ENCODE assay signal across 9 mouse cellular contexts in genomic region chr5:125151872-125152534, GRCm38 (mm10). TPM values are rescaled to one million over a fixed set of nuclear protein-coding genes. Genes with fewer than 3 reads are reported as not detected.
DNase-seq lines count a peak whose midpoint lies in the region; ATAC-seq lines count a peak whose summit lies in the region.
"Had no signal": no experiment of that assay in that cellular context is flagged by ENCODE, and none has a peak within 500 bp of the region (broad histone marks: within the 10 kb centered on the region; RNA-seq: fewer than 3 reads in every experiment).

No protein-coding gene starts in this region.

- peak; percentile 60 for ATAC-seq in forebrain, embryonic 16.5 days
- ATAC-seq in limb, embryonic 11.5 days (ENCODE audit: insufficient number of reproducible peaks, low FRiP score, low TSS enrichment, low read depth) = peak; percentile 28
- ATAC-seq in neural tube, embryonic 12.5 days (ENCODE audit: low FRiP score, low read depth) = peak; percentile 89
- no peak for ATAC-seq in cerebellum, adult (ENCODE audit: insufficient number of reproducible peaks, low FRiP score, low TSS enrichment)

- peak overlapping the region; percentile 52 for H3K9ac ChIP-seq in forebrain, embryonic 16.5 days (replicated peaks; ENCODE audit: low read depth, low read length)
- peak overlapping the region; percentile 40 for H3K9ac ChIP-seq in limb, embryonic 11.5 days (ENCODE audit: low read length)
- peak overlapping the region; percentile 26 for H3K9ac ChIP-seq in neural tube, embryonic 12.5 days

- H3K9me3 ChIP-seq in heart, embryonic 10.5 days = no peaks in the 10 kb centered on the region
- H3K9me3 ChIP-seq in forebrain, embryonic 16.5 days (ENCODE audit: control insufficient read depth, low read length) = no peaks in the 10 kb centered on the region
- H3K9me3 ChIP-seq in limb, embryonic 11.5 days (ENCODE audit: control insufficient read depth, low read length) = no peaks in the 10 kb centered on the region
- H3K9me3 ChIP-seq in neural tube, embryonic 12.5 days = no peaks in the 10 kb centered on the region

- peak overlapping the region; percentile 16 for H3K4me2 ChIP-seq in forebrain, embryonic 16.5 days (ENCODE audit: low read length)
- H3K4me2 ChIP-seq in limb, embryonic 11.5 days (ENCODE audit: low read depth, severe bottlenecking) = peak overlapping the region; percentile 35
- H3K4me2 ChIP-seq in neural tube, embryonic 12.5 days (replicated peaks) = peak overlapping the region; percentile 52

- peak overlapping the region; percentile 88 for H3K27ac ChIP-seq in heart, embryonic 10.5 days
- peak overlapping the region; percentile 97 for H3K27ac ChIP-seq in forebrain, embryonic 16.5 days (ENCODE audit: low read length)
- peak overlapping the region; percentile 85 for H3K27ac ChIP-seq in limb, embryonic 11.5 days (replicated peaks; ENCODE audit: low read depth, low read length)
- H3K27ac ChIP-seq in neural tube, embryonic 12.5 days = peak overlapping the region; percentile 95

- peak overlapping the region; percentile 41 for H3K4me3 ChIP-seq in heart, embryonic 10.5 days
- no peak overlapping the region for H3K4me3 ChIP-seq in forebrain, embryonic 16.5 days (replicated peaks; ENCODE audit: low read length)
- no peak overlapping the region for H3K4me3 ChIP-seq in limb, embryonic 11.5 days (ENCODE audit: low read depth, low read length)
- no peak overlapping the region for H3K4me3 ChIP-seq in neural tube, embryonic 12.5 days

- 16% methylated on average over 17 of the region's 17 CpGs for WGBS in heart, embryonic 10.5 days
- 9% methylated on average over 17 of the region's 17 CpGs for WGBS in forebrain, embryonic 16.5 days
- WGBS in limb, embryonic 11.5 days = 13% methylated on average over 17 of the region's 17 CpGs
- WGBS in neural tube, embryonic 12.5 days = 6% methylated on average over 17 of the region's 17 CpGs

- H3K4me1 ChIP-seq in heart, embryonic 10.5 days = peaks cover 93% of the 10 kb centered on the region
- peaks cover 100% of the 10 kb centered on the region for H3K4me1 ChIP-seq in forebrain, embryonic 16.5 days (replicated peaks; ENCODE audit: control insufficient read depth, insufficient read depth, low read length)
- peaks cover 67% of the 10 kb centered on the region for H3K4me1 ChIP-seq in limb, embryonic 11.5 days (ENCODE audit: control insufficient read depth, insufficient read depth, low read length)
- H3K4me1 ChIP-seq in neural tube, embryonic 12.5 days = peaks cover 98% of the 10 kb centered on the region

- H3K36me3 ChIP-seq in heart, embryonic 10.5 days = 0 out of 2 replicates have a peak, but pooled peaks cover 3% of the 10 kb centered on the region
- no peaks in the 10 kb centered on the region for H3K36me3 ChIP-seq in forebrain, embryonic 16.5 days (ENCODE audit: control insufficient read depth, insufficient read depth)
- no peaks in the 10 kb centered on the region for H3K36me3 ChIP-seq in limb, embryonic 11.5 days (ENCODE audit: control insufficient read depth, insufficient read depth, low read length)
- H3K36me3 ChIP-seq in neural tube, embryonic 12.5 days = no peaks in the 10 kb centered on the region
- H3K36me3 ChIP-seq: G1E had no signal

- DNase-seq in heart, embryonic 10.5 days (ENCODE audit: low spot score) = peak; percentile 85
- no peak for DNase-seq in heart, adult 8-10 months (ENCODE audit: low spot score)
- peak; percentile 83 for DNase-seq in NIH3T3 (ENCODE audit: low read depth)
- DNase-seq in limb, embryonic 11.5 days (ENCODE audit: low spot score) = peak; percentile 79
- DNase-seq in urinary bladder, adult 18-20 months (ENCODE audit: low spot score in 2 of 2) = no peak

- H3K27me3 ChIP-seq in heart, embryonic 10.5 days (ENCODE audit: insufficient read depth, poor library complexity, severe bottlenecking) = no peaks in the 10 kb centered on the region
- H3K27me3 ChIP-seq in forebrain, embryonic 16.5 days (replicated peaks; ENCODE audit: control insufficient read depth, insufficient read depth, low read length) = no peaks in the 10 kb centered on the region
- no peaks in the 10 kb centered on the region for H3K27me3 ChIP-seq in limb, embryonic 11.5 days (ENCODE audit: control insufficient read depth, insufficient read depth, low read length)
- H3K27me3 ChIP-seq in neural tube, embryonic 12.5 days (replicated peaks) = no peaks in the 10 kb centered on the region

RNA-seq across cellular contexts. Expression of gene Ncor2, which starts 27.0 kb away (rescaled TPM):
- 17.8 and 23.3 TPM in 2 replicates for polyA plus RNA-seq in heart, embryonic 10.5 days (2016; fragmentation: Nextera tagmentation; extraction: Ambion mirVana)
- 10 to 100 TPM; 81.6 to 92.4 (median 84.5) TPM for total RNA-seq in heart, adult 8-10 months (2022)
- 26.5 and 27.1 TPM in 2 replicates for polyA plus RNA-seq in forebrain, embryonic 16.5 days (2015; fragmentation: Nextera tagmentation; extraction: Ambion mirVana)
- polyA plus RNA-seq in limb, embryonic 11.5 days (2014; fragmentation: Nextera tagmentation; extraction: Ambion mirVana) = 23.6 and 24.3 TPM in 2 replicates
- polyA plus RNA-seq in neural tube, embryonic 12.5 days (2016; fragmentation: Nextera tagmentation; extraction: Ambion mirVana) = 36.0 and 36.9 TPM in 2 replicates
- total RNA-seq: G1E had no signal

Comparison
In these comparisons a context has a peak if more than half of its experiments do, and no peak if none do; other contexts are left out.
1. DNase-seq: peak in heart, embryonic 10.5 days (single experiment), NIH3T3 (single experiment) and limb, embryonic 11.5 days (single experiment); none in heart, adult 8-10 months (single experiment) and urinary bladder, adult 18-20 months (0 of 2).
2. Peak in every context shown above with its lines, with median percentiles within 50 percentile points of each other: H3K27ac ChIP-seq, H3K4me2 ChIP-seq and H3K9ac ChIP-seq.